Mouse (Mus musculus): ENCODE results near the gene Col5a1. TPM values are rescaled to one million over a fixed set of nuclear protein-coding genes. Genes with fewer than 3 reads are reported as not detected.

The Col5a1 gene
- total and polyA plus RNA-seq, 2 experiments from 2014 or later = 8.0 to 23.6 TPM

DNA sequence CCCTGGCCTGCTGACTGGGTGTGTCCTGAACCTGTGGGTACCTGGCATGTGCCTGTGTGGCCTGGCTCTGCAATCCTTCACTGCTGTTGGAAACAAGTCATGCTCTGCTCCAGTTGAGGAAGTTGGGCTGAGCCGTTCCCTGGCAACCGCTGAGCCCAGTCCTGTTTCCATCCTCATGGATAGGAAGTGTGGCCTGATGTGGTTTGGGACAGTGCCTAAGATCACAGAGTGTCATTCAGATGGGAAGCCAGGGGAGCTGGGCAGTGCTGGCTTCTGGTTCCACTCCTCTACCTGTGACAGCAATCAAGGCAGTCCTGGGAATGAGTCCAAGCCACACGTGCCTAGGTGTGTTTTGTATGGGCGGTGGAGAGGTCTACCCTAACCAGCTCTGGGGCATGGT, 53.2 kb downstream of the Col5a1 start:
- WGBS = 79% methylated on average over 4 of the region's 4 CpGs
- DNase-seq (ENCODE audit: low spot score) (no peak), ATAC-seq (no peak)
- H3K36me3 ChIP-seq (ENCODE audit: insufficient read depth, low read length) = no peaks in the 10 kb centered on the region
- peaks cover 7% of the 10 kb centered on the region for H3K4me1 ChIP-seq (ENCODE audit: insufficient read depth, low read length)
- no peak overlapping the region for H3K9ac ChIP-seq (replicated peaks; ENCODE audit: low read length)
- no peak overlapping the region for H3K27ac ChIP-seq
- no peak for TF ChIP-seq CTCF (IDR thresholded peaks at IDR 0.05; ENCODE audit: low read depth)
- no peak overlapping the region for H3K4me2 ChIP-seq (ENCODE audit: low read depth, low read length)
- no peaks in the 10 kb centered on the region; the same call in 1 of the 2 replicates for H3K27me3 ChIP-seq (ENCODE audit: insufficient read depth, low read length)
- no peak overlapping the region for H3K4me3 ChIP-seq (ENCODE audit: low read length)
- H3K9me3 ChIP-seq (ENCODE audit: low read length) = no peaks in the 10 kb centered on the region

DNA sequence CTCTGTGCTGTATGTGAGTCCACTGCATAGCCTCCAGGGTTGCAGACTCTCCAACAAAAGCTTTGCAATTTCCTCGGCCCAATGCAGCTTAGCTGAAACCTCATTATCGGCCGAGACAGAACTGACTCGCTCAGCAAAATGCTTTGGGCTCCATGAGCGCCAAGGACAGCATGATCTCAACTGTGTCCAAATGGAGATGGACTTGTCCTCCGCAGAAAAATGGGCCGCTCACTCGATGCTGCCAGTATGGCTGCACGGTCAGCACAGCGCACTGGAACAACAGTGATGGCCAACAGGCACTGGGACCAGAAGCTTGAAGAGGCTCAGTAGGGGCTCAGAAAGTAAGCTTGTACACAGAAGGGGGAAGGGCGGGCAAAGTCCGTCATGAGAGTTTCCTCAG, 53.9 kb downstream of the Col5a1 start:
- DNase-seq (ENCODE audit: low spot score) = peak; percentile 44

DNA sequence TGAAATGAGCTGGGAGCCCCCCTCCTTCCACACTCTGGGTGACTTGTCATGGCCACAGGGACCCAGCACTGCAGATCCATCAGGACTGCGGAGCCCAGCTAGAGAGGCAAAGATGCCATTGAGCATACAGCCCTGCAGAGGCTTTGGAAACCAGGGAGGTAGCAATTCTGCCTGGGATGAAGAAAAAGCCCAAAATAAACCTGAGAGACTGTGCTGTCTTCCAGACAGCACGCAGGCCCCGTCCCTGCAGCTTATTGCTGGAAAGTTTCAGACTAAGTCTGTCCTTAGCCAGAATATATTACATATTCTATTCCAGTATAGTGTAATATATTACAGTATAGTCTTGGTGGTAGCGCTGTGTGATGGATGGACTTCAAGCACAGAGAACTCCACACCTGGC, 61.0 kb downstream of the Col5a1 start:
- H3K4me2 ChIP-seq (ENCODE audit: low read depth, low read length) = no peak overlapping the region
- 84% methylated on average over 4 of the region's 4 CpGs for WGBS
- no peaks in the 10 kb centered on the region for H3K4me1 ChIP-seq (ENCODE audit: insufficient read depth, low read length)
- no peaks in the 10 kb centered on the region for H3K36me3 ChIP-seq (ENCODE audit: insufficient read depth, low read length)
- ATAC-seq (no peak), DNase-seq (ENCODE audit: low spot score) (no peak)
- H3K9ac ChIP-seq (replicated peaks; ENCODE audit: low read length) = no peak overlapping the region
- H3K9me3 ChIP-seq (ENCODE audit: low read length) = no peaks in the 10 kb centered on the region
- no peak for TF ChIP-seq CTCF (IDR thresholded peaks at IDR 0.05; ENCODE audit: low read depth)
- H3K27ac ChIP-seq = no peak overlapping the region
- no peak overlapping the region for H3K4me3 ChIP-seq (ENCODE audit: low read length)
- H3K27me3 ChIP-seq (ENCODE audit: insufficient read depth, low read length) = no peaks in the 10 kb centered on the region

More for the DNA sequence above, 53.9 kb downstream of the Col5a1 start:
- no peak overlapping the region for H3K4me3 ChIP-seq (ENCODE audit: low read length)
- H3K36me3 ChIP-seq (ENCODE audit: insufficient read depth, low read length) = no peaks in the 10 kb centered on the region
- no peak overlapping the region for H3K27ac ChIP-seq
- H3K9me3 ChIP-seq (ENCODE audit: low read length) = no peaks in the 10 kb centered on the region
- no peak for TF ChIP-seq CTCF (IDR thresholded peaks at IDR 0.05; ENCODE audit: low read depth)
- no peaks in the 10 kb centered on the region; the same call in 1 of the 2 replicates for H3K27me3 ChIP-seq (ENCODE audit: insufficient read depth, low read length)
- no peak overlapping the region for H3K9ac ChIP-seq (replicated peaks; ENCODE audit: low read length)
- H3K4me2 ChIP-seq (ENCODE audit: low read depth, low read length) = no peak overlapping the region
- 70% methylated on average over 12 of the region's 12 CpGs for WGBS
- ATAC-seq = no peak
- peaks cover 7% of the 10 kb centered on the region for H3K4me1 ChIP-seq (ENCODE audit: insufficient read depth, low read length)

GRCm38 (mm10) chr2:27947917-27948316, 61.7 kb downstream of the Col5a1 start:
- no peak overlapping the region for H3K4me3 ChIP-seq (ENCODE audit: low read length)
- TF ChIP-seq CTCF (IDR thresholded peaks at IDR 0.05; ENCODE audit: low read depth) = no peak
- ATAC-seq (no peak), DNase-seq (ENCODE audit: low spot score) (no peak)
- no peaks in the 10 kb centered on the region for H3K36me3 ChIP-seq (ENCODE audit: insufficient read depth, low read length)
- H3K27me3 ChIP-seq (ENCODE audit: insufficient read depth, low read length) = no peaks in the 10 kb centered on the region
- no peaks in the 10 kb centered on the region for H3K9me3 ChIP-seq (ENCODE audit: low read length)
- H3K9ac ChIP-seq (replicated peaks; ENCODE audit: low read length) = no peak overlapping the region
- no peak overlapping the region for H3K27ac ChIP-seq
- H3K4me2 ChIP-seq (ENCODE audit: low read depth, low read length) = no peak overlapping the region
- WGBS = 85% methylated on average over 5 of the region's 5 CpGs
- H3K4me1 ChIP-seq (ENCODE audit: insufficient read depth, low read length) = no peaks in the 10 kb centered on the region

- no peak overlapping the region for H3K4me2 ChIP-seq (ENCODE audit: low read depth, low read length)
- no peaks in the 10 kb centered on the region for H3K27me3 ChIP-seq (ENCODE audit: insufficient read depth, low read length)
- no peaks in the 10 kb centered on the region for H3K36me3 ChIP-seq (ENCODE audit: insufficient read depth, low read length)
- TF ChIP-seq CTCF (IDR thresholded peaks at IDR 0.05; ENCODE audit: low read depth) = no peak
- H3K4me1 ChIP-seq (ENCODE audit: insufficient read depth, low read length) = 0 out of 2 replicates have a peak, but pooled peaks cover 6% of the 10 kb centered on the region
- H3K9me3 ChIP-seq (ENCODE audit: low read length) = no peaks in the 10 kb centered on the region
- H3K4me3 ChIP-seq (ENCODE audit: low read length) = no peak overlapping the region
- WGBS = 38% methylated on average over 3 of the region's 3 CpGs
- peak; percentile 49 for DNase-seq (ENCODE audit: low spot score)
- H3K27ac ChIP-seq = no peak overlapping the region
- peak; percentile 35; the same call in 1 of the 2 replicates for ATAC-seq
- no peak overlapping the region for H3K9ac ChIP-seq (replicated peaks; ENCODE audit: low read length)
Observed at GRCm38 (mm10) chr2:27953866-27954265, 67.6 kb downstream of the Col5a1 start.

- Histone ChIP-seq H3K9me3 (ENCODE audit: low read length) (no peaks in the 10 kb centered on the region), H3K4me3 (ENCODE audit: low read length) (no peak overlapping the region), H3K36me3 (ENCODE audit: insufficient read depth, low read length) (no peaks in the 10 kb centered on the region), H3K4me2 (ENCODE audit: low read depth, low read length) (no peak overlapping the region), H3K27ac (no peak overlapping the region), H3K9ac (replicated peaks; ENCODE audit: low read length) (no peak overlapping the region), H3K4me1 (ENCODE audit: insufficient read depth, low read length) (0 out of 2 replicates have a peak, but pooled peaks cover 6% of the 10 kb centered on the region), H3K27me3 (ENCODE audit: insufficient read depth, low read length) (no peaks in the 10 kb centered on the region)
- no peak for ATAC-seq
- no peak for DNase-seq (ENCODE audit: low spot score)
- no peak for TF ChIP-seq CTCF (IDR thresholded peaks at IDR 0.05; ENCODE audit: low read depth)
- WGBS = 68% methylated on average over 3 of the region's 3 CpGs
Observed at GRCm38 (mm10) chr2:27954924-27955323, 68.7 kb downstream of the Col5a1 start.

- TF ChIP-seq CTCF (IDR thresholded peaks at IDR 0.05; ENCODE audit: low read depth) = no peak
- ATAC-seq (no peak), DNase-seq (ENCODE audit: low spot score) (no peak)
- Histone ChIP-seq H3K27ac (no peak overlapping the region), H3K36me3 (ENCODE audit: insufficient read depth, low read length) (no peaks in the 10 kb centered on the region), H3K4me1 (ENCODE audit: insufficient read depth, low read length) (0 out of 2 replicates have a peak, but pooled peaks cover 6% of the 10 kb centered on the region), H3K27me3 (ENCODE audit: insufficient read depth, low read length) (no peaks in the 10 kb centered on the region), H3K4me2 (ENCODE audit: low read depth, low read length) (no peak overlapping the region), H3K9me3 (ENCODE audit: low read length) (no peaks in the 10 kb centered on the region), H3K9ac (replicated peaks; ENCODE audit: low read length) (no peak overlapping the region), H3K4me3 (ENCODE audit: low read length) (no peak overlapping the region)
- 60% methylated on average over 7 of the region's 7 CpGs for WGBS
Observed at GRCm38 (mm10) chr2:27956751-27957150, 70.5 kb downstream of the Col5a1 start.

Data from hindbrain, postnatal 0 days (tissue).